13 mouse cellular contexts compared by ENCODE assay signal in the genomic region with DNA sequence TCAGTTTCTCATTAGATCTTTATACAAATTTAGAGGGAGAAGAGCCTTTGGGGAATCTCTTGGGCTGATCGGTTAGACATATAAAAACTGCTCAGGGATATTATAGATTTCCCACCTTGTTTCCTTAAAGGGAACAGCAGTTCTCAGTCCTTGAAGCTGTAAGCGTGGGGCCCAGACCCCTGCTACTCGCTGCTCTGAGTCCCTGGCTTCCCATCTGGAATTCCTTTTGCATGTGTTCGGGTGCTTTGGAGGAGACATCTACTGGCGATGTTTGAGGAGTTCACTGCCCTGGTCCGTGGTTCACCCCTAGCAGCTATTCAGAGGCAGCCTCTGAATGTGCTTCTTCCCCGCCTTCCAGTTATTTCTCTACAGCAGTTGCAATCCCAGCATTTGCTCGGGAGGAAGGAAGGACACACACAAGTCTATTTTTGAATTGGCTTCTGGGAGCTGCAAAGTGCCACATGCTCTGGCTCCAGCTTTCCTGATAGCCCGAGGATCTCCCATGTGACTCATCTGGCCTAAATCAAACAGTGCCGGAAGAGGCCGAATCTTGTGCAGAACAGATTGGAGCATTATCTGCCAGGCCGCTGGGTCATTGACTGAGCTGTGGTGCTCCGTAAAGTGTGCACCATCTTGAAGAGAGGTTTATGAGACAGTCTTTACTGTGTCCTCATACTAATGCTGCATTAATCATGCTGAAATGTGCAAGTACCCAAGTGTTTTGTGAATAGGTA.
DNase-seq lines count a peak whose midpoint lies in the region; ATAC-seq and TF ChIP-seq lines count a peak whose summit lies in the region.
"Had no signal": no experiment of that assay in that cellular context is flagged by ENCODE, and none has a peak within 500 bp of the region (broad histone marks: within the 10 kb centered on the region; RNA-seq: fewer than 3 reads in every experiment).

No protein-coding gene starts in this region.

- H3K36me3 ChIP-seq in forebrain, embryonic 13.5 days (ENCODE audit: poor library complexity, severe bottlenecking) = no peaks in the 10 kb centered on the region
- H3K36me3 ChIP-seq in forebrain, embryonic 12.5 days (replicated peaks) = no peaks in the 10 kb centered on the region
- H3K36me3 ChIP-seq in liver, postnatal 0 days (replicated peaks; ENCODE audit: insufficient read depth, low read length) = no peaks in the 10 kb centered on the region
- H3K36me3 ChIP-seq in heart, embryonic 13.5 days = no peaks in the 10 kb centered on the region
- H3K36me3 ChIP-seq in liver, embryonic 11.5 days (ENCODE audit: control insufficient read depth, insufficient read depth, low read length) = no peaks in the 10 kb centered on the region
- H3K36me3 ChIP-seq: hindbrain, embryonic 10.5 days had no signal

- H3K9ac ChIP-seq in forebrain, embryonic 13.5 days = no peak overlapping the region
- H3K9ac ChIP-seq in forebrain, embryonic 12.5 days = no peak overlapping the region
- H3K9ac ChIP-seq in liver, postnatal 0 days (replicated peaks) = no peak overlapping the region
- H3K9ac ChIP-seq in heart, embryonic 13.5 days = no peak overlapping the region
- H3K9ac ChIP-seq in liver, embryonic 11.5 days (ENCODE audit: low read depth, low read length) = no peak overlapping the region

- H3K4me1 ChIP-seq in forebrain, embryonic 13.5 days = no peaks in the 10 kb centered on the region
- no peaks in the 10 kb centered on the region for H3K4me1 ChIP-seq in forebrain, embryonic 12.5 days
- H3K4me1 ChIP-seq in liver, postnatal 0 days (ENCODE audit: insufficient read depth) = no peaks in the 10 kb centered on the region
- H3K4me1 ChIP-seq in heart, embryonic 13.5 days = peaks cover 7% of the 10 kb centered on the region
- no peaks in the 10 kb centered on the region for H3K4me1 ChIP-seq in liver, embryonic 11.5 days (replicated peaks; ENCODE audit: control insufficient read depth, insufficient read depth, low read length)
- H3K4me1 ChIP-seq: hindbrain, embryonic 10.5 days had no signal

- TF ChIP-seq CTCF in liver, postnatal 0 days (IDR thresholded peaks at IDR 0.05; ENCODE audit: low read depth) = no peak

- peak; percentile 7 for DNase-seq in liver
- DNase-seq in liver, postnatal 0 days = no peak
- DNase-seq in liver, embryonic 11.5 days (ENCODE audit: low spot score) = no peak
- no peak for DNase-seq in lung, postnatal 14 days
- no peak for DNase-seq in adrenal gland, postnatal 4 days (ENCODE audit: low spot score in 2 of 2)
- DNase-seq: B cell, adult 2 months; kidney, adult 2 months; lung, postnatal 36 days had no signal

- H3K27ac ChIP-seq in forebrain, embryonic 13.5 days = no peak overlapping the region
- H3K27ac ChIP-seq in forebrain, embryonic 12.5 days = no peak overlapping the region
- H3K27ac ChIP-seq in liver, postnatal 0 days (ENCODE audit: low read depth) = no peak overlapping the region; the same call in 1 of the 2 replicates
- H3K27ac ChIP-seq in heart, embryonic 13.5 days (replicated peaks) = peak overlapping the region; percentile 54
- no peak overlapping the region for H3K27ac ChIP-seq in liver, embryonic 11.5 days (ENCODE audit: low read depth, low read length)
- H3K27ac ChIP-seq: hindbrain, embryonic 10.5 days had no signal

- ATAC-seq in forebrain, embryonic 13.5 days = peak; percentile 45; the same call in 1 of the 2 replicates
- ATAC-seq in forebrain, embryonic 12.5 days (ENCODE audit: low FRiP score) = no peak
- ATAC-seq in liver, postnatal 0 days = no peak
- ATAC-seq in heart, embryonic 13.5 days (ENCODE audit: extremely low read depth, insufficient number of reproducible peaks, low FRiP score, low TSS enrichment) = no peak
- ATAC-seq in liver, embryonic 11.5 days (replicated peaks; ENCODE audit: low FRiP score) = peak; percentile 67; the same call in 1 of the 2 replicates
- ATAC-seq: midbrain, embryonic 16.5 days had no signal

- no peaks in the 10 kb centered on the region for H3K9me3 ChIP-seq in forebrain, embryonic 13.5 days (replicated peaks)
- no peaks in the 10 kb centered on the region for H3K9me3 ChIP-seq in forebrain, embryonic 12.5 days
- no peaks in the 10 kb centered on the region for H3K9me3 ChIP-seq in liver, postnatal 0 days (ENCODE audit: low read length)
- no peaks in the 10 kb centered on the region for H3K9me3 ChIP-seq in heart, embryonic 13.5 days
- no peaks in the 10 kb centered on the region for H3K9me3 ChIP-seq in liver, embryonic 11.5 days (ENCODE audit: control insufficient read depth, low read length)

- no peak overlapping the region for H3K4me3 ChIP-seq in forebrain, embryonic 13.5 days
- H3K4me3 ChIP-seq in forebrain, embryonic 12.5 days (replicated peaks) = no peak overlapping the region
- H3K4me3 ChIP-seq in liver, postnatal 0 days (ENCODE audit: low read depth, low read length) = no peak overlapping the region
- H3K4me3 ChIP-seq in heart, embryonic 13.5 days = no peak overlapping the region
- no peak overlapping the region for H3K4me3 ChIP-seq in liver, embryonic 11.5 days (ENCODE audit: low read depth, low read length)
- H3K4me3 ChIP-seq: hindbrain, embryonic 10.5 days had no signal

- no peaks in the 10 kb centered on the region for H3K27me3 ChIP-seq in forebrain, embryonic 13.5 days
- no peaks in the 10 kb centered on the region for H3K27me3 ChIP-seq in forebrain, embryonic 12.5 days
- H3K27me3 ChIP-seq in liver, postnatal 0 days (ENCODE audit: insufficient read depth, low read length) = no peaks in the 10 kb centered on the region
- H3K27me3 ChIP-seq in heart, embryonic 13.5 days (replicated peaks) = no peaks in the 10 kb centered on the region
- H3K27me3 ChIP-seq in liver, embryonic 11.5 days (replicated peaks; ENCODE audit: control insufficient read depth, insufficient read depth, low read length) = no peaks in the 10 kb centered on the region

- TF ChIP-seq EP300 in liver, postnatal 0 days (IDR thresholded peaks at IDR 0.05; ENCODE audit: low read depth) = no peak

- WGBS in forebrain, embryonic 13.5 days = 85% methylated on average over 13 of the region's 13 CpGs
- 83% methylated on average over 13 of the region's 13 CpGs for WGBS in forebrain, embryonic 12.5 days
- WGBS in liver, postnatal 0 days (ENCODE audit: insufficient replicate concordance) = 65% methylated on average over 13 of the region's 13 CpGs
- WGBS in heart, embryonic 13.5 days = 35% methylated on average over 13 of the region's 13 CpGs
- 66% methylated on average over 13 of the region's 13 CpGs for WGBS in liver, embryonic 11.5 days

- H3K4me2 ChIP-seq in forebrain, embryonic 13.5 days = no peak overlapping the region
- no peak overlapping the region for H3K4me2 ChIP-seq in forebrain, embryonic 12.5 days
- no peak overlapping the region for H3K4me2 ChIP-seq in liver, postnatal 0 days (ENCODE audit: low read depth, low read length)
- H3K4me2 ChIP-seq in heart, embryonic 13.5 days = peak overlapping the region; percentile 17
- no peak overlapping the region for H3K4me2 ChIP-seq in liver, embryonic 11.5 days

Comparison
In these comparisons a context has a peak if more than half of its experiments do, and no peak if none do; other contexts are left out.
1. ATAC-seq: peak in forebrain, embryonic 13.5 days (single experiment) and liver, embryonic 11.5 days (single experiment); none in forebrain, embryonic 12.5 days (single experiment), liver, postnatal 0 days (single experiment) and heart, embryonic 13.5 days (single experiment).